Comparison of ENCODE assay signal across 14 mouse cellular contexts in the genomic region with DNA sequence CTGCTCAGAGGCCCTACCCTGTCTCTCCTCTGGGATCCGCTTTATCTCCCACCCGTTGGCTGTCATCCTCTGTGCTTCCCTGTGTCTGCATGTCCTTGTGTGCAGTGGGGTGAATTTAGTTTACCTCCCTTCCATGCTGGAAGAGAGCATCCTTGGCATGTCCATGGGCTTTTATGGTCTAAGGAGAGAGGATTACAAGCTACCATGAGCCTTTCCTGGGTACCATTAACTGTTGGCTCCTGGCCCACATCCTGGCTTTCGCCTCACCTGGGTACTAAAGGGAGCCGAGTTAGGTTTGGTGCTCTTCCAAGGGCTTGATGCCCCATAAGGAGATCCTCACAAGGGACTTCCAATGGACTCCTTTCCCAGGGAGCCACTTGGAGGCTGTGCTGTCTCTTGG. TPM values are rescaled to one million over a fixed set of nuclear protein-coding genes. Genes with fewer than 3 reads are reported as not detected.
A peak's percentile ranks its signal among the peaks of the same experiment; 100 is the strongest.
DNase-seq lines count a peak whose midpoint lies in the region; ATAC-seq and TF ChIP-seq lines count a peak whose summit lies in the region.
"Had no signal": no experiment of that assay in that cellular context is flagged by ENCODE, and none has a peak within 500 bp of the region (broad histone marks: within the 10 kb centered on the region; RNA-seq: fewer than 3 reads in every experiment).

No protein-coding gene starts in this region.

- H3K4me2 ChIP-seq in forebrain, embryonic 13.5 days: no peak overlapping the region
- H3K4me2 ChIP-seq in forebrain, postnatal 0 days (ENCODE audit: low read depth): no peak overlapping the region
- H3K4me2 ChIP-seq in hindbrain, embryonic 14.5 days (replicated peaks): peak overlapping the region; percentile 16; the same call in 1 of the 2 replicates
- H3K4me2 ChIP-seq in neural tube, embryonic 11.5 days (ENCODE audit: low read depth): peak overlapping the region; percentile 14; the same call in 1 of the 2 replicates
- H3K4me2 ChIP-seq in neural tube, embryonic 15.5 days: no peak overlapping the region
- H3K4me2 ChIP-seq: embryonic facial prominence, embryonic 15.5 days; liver, embryonic 15.5 days had no signal

- DNase-seq in forebrain, postnatal 0 days: no peak
- no peak for DNase-seq in hindbrain, embryonic 14.5 days (ENCODE audit: low spot score)
- DNase-seq in hindbrain, embryonic 10.5 days (ENCODE audit: low spot score): no peak
- DNase-seq in neural tube, embryonic 11.5 days (ENCODE audit: low spot score): no peak
- no peak for DNase-seq in urinary bladder, postnatal 14 days (ENCODE audit: low spot score)
- DNase-seq: adrenal gland, postnatal 25 days; gastrocnemius, postnatal 10 days; thymus, adult 18-20 months had no signal

- peaks cover 24% of the 10 kb centered on the region for H3K4me1 ChIP-seq in forebrain, embryonic 13.5 days
- H3K4me1 ChIP-seq in forebrain, postnatal 0 days (ENCODE audit: insufficient read depth): no peaks in the 10 kb centered on the region
- H3K4me1 ChIP-seq in hindbrain, embryonic 14.5 days (replicated peaks; ENCODE audit: control insufficient read depth, insufficient read depth, low read length): peaks cover 11% of the 10 kb centered on the region; the same call in 1 of the 2 replicates
- H3K4me1 ChIP-seq in hindbrain, embryonic 10.5 days (replicated peaks): peaks cover 13% of the 10 kb centered on the region
- H3K4me1 ChIP-seq in neural tube, embryonic 11.5 days (ENCODE audit: control insufficient read depth, insufficient read depth, low read length): no peaks in the 10 kb centered on the region
- H3K4me1 ChIP-seq in neural tube, embryonic 15.5 days: peaks cover 47% of the 10 kb centered on the region

- H3K9ac ChIP-seq in forebrain, embryonic 13.5 days: no peak overlapping the region
- H3K9ac ChIP-seq in forebrain, postnatal 0 days: no peak overlapping the region
- no peak overlapping the region for H3K9ac ChIP-seq in hindbrain, embryonic 14.5 days
- H3K9ac ChIP-seq in neural tube, embryonic 11.5 days (ENCODE audit: low read length): no peak overlapping the region
- no peak overlapping the region for H3K9ac ChIP-seq in neural tube, embryonic 15.5 days (replicated peaks)
- H3K9ac ChIP-seq: embryonic facial prominence, embryonic 15.5 days; liver, embryonic 15.5 days had no signal

- 88% methylated on average over 4 of the region's 4 CpGs for WGBS in forebrain, embryonic 13.5 days
- WGBS in forebrain, postnatal 0 days: 71% methylated on average over 4 of the region's 4 CpGs
- 90% methylated on average over 4 of the region's 4 CpGs for WGBS in hindbrain, embryonic 14.5 days
- WGBS in hindbrain, embryonic 10.5 days: 88% methylated on average over 4 of the region's 4 CpGs
- 89% methylated on average over 4 of the region's 4 CpGs for WGBS in neural tube, embryonic 11.5 days
- 80% methylated on average over 4 of the region's 4 CpGs for WGBS in neural tube, embryonic 15.5 days
- WGBS in macrophage (ENCODE audit: missing documents): 90% methylated on average over 4 of the region's 4 CpGs

- H3K9me3 ChIP-seq in forebrain, embryonic 13.5 days (replicated peaks): no peaks in the 10 kb centered on the region
- no peaks in the 10 kb centered on the region for H3K9me3 ChIP-seq in forebrain, postnatal 0 days (ENCODE audit: low read length)
- no peaks in the 10 kb centered on the region for H3K9me3 ChIP-seq in hindbrain, embryonic 14.5 days (ENCODE audit: control insufficient read depth, low read length)
- H3K9me3 ChIP-seq in hindbrain, embryonic 10.5 days: no peaks in the 10 kb centered on the region
- no peaks in the 10 kb centered on the region for H3K9me3 ChIP-seq in neural tube, embryonic 11.5 days (ENCODE audit: control insufficient read depth, low read length)
- H3K9me3 ChIP-seq in neural tube, embryonic 15.5 days (replicated peaks): no peaks in the 10 kb centered on the region
- H3K9me3 ChIP-seq: embryonic facial prominence, embryonic 15.5 days; liver, embryonic 15.5 days had no signal

- H3K79me2 ChIP-seq in macrophage (ENCODE audit: inconsistent target): peaks cover 99% of the 10 kb centered on the region

- no peak for TF ChIP-seq CTCF in forebrain, postnatal 0 days (IDR thresholded peaks at IDR 0.05; ENCODE audit: low read depth)

- ATAC-seq in forebrain, embryonic 13.5 days: no peak
- no peak for ATAC-seq in forebrain, postnatal 0 days
- ATAC-seq in hindbrain, embryonic 14.5 days (ENCODE audit: low FRiP score): no peak
- no peak for ATAC-seq in neural tube, embryonic 11.5 days (ENCODE audit: insufficient read depth, low FRiP score, low TSS enrichment)
- ATAC-seq in neural tube, embryonic 15.5 days (ENCODE audit: low FRiP score): no peak

- H3K27ac ChIP-seq in forebrain, embryonic 13.5 days: peak overlapping the region; percentile 19; the same call in 1 of the 2 replicates
- no peak overlapping the region for H3K27ac ChIP-seq in forebrain, postnatal 0 days (ENCODE audit: low read depth, low read length)
- no peak overlapping the region for H3K27ac ChIP-seq in hindbrain, embryonic 14.5 days
- no peak overlapping the region for H3K27ac ChIP-seq in hindbrain, embryonic 10.5 days
- H3K27ac ChIP-seq in neural tube, embryonic 11.5 days (ENCODE audit: low read depth, low read length): no peak overlapping the region
- H3K27ac ChIP-seq in neural tube, embryonic 15.5 days (replicated peaks): no peak overlapping the region
- peak overlapping the region; percentile 93 for H3K27ac ChIP-seq in macrophage
- H3K27ac ChIP-seq: liver, embryonic 15.5 days had no signal

- H3K4me3 ChIP-seq in forebrain, embryonic 13.5 days: no peak overlapping the region
- H3K4me3 ChIP-seq in forebrain, postnatal 0 days (ENCODE audit: low read depth, low read length): no peak overlapping the region
- no peak overlapping the region for H3K4me3 ChIP-seq in hindbrain, embryonic 14.5 days (replicated peaks; ENCODE audit: low read length)
- no peak overlapping the region for H3K4me3 ChIP-seq in hindbrain, embryonic 10.5 days
- H3K4me3 ChIP-seq in neural tube, embryonic 11.5 days (ENCODE audit: low read depth, low read length): no peak overlapping the region
- H3K4me3 ChIP-seq in neural tube, embryonic 15.5 days (replicated peaks): no peak overlapping the region
- peak overlapping the region; percentile 43 for H3K4me3 ChIP-seq in macrophage (ENCODE audit: inconsistent target)
- H3K4me3 ChIP-seq: embryonic facial prominence, embryonic 15.5 days; liver, embryonic 15.5 days; myocyte had no signal

- peaks cover 45% of the 10 kb centered on the region for H3K36me3 ChIP-seq in forebrain, embryonic 13.5 days (ENCODE audit: poor library complexity, severe bottlenecking)
- peaks cover 27% of the 10 kb centered on the region for H3K36me3 ChIP-seq in forebrain, postnatal 0 days (ENCODE audit: insufficient read depth)
- peaks cover 38% of the 10 kb centered on the region for H3K36me3 ChIP-seq in hindbrain, embryonic 14.5 days (replicated peaks; ENCODE audit: control insufficient read depth, insufficient read depth)
- H3K36me3 ChIP-seq in hindbrain, embryonic 10.5 days: peaks cover 47% of the 10 kb centered on the region
- H3K36me3 ChIP-seq in neural tube, embryonic 11.5 days (ENCODE audit: control insufficient read depth, insufficient read depth, low read length): peaks cover 3% of the 10 kb centered on the region
- H3K36me3 ChIP-seq in neural tube, embryonic 15.5 days: peaks cover 27% of the 10 kb centered on the region
- peaks cover 18% of the 10 kb centered on the region for H3K36me3 ChIP-seq in macrophage (ENCODE audit: inconsistent target)

- no peaks in the 10 kb centered on the region for H3K27me3 ChIP-seq in forebrain, embryonic 13.5 days
- H3K27me3 ChIP-seq in forebrain, postnatal 0 days (ENCODE audit: insufficient read depth, low read length): no peaks in the 10 kb centered on the region
- no peaks in the 10 kb centered on the region for H3K27me3 ChIP-seq in hindbrain, embryonic 14.5 days (ENCODE audit: control insufficient read depth, insufficient read depth, low read length)
- no peaks in the 10 kb centered on the region for H3K27me3 ChIP-seq in hindbrain, embryonic 10.5 days (ENCODE audit: insufficient read depth, poor library complexity, severe bottlenecking)
- no peaks in the 10 kb centered on the region for H3K27me3 ChIP-seq in neural tube, embryonic 11.5 days (ENCODE audit: control insufficient read depth, insufficient read depth, low read length)
- no peaks in the 10 kb centered on the region for H3K27me3 ChIP-seq in neural tube, embryonic 15.5 days (replicated peaks)
- H3K27me3 ChIP-seq: embryonic facial prominence, embryonic 15.5 days; liver, embryonic 15.5 days had no signal

RNA-seq across cellular contexts. Expression of a gene that starts 53.1 kb away (rescaled TPM):
- polyA plus RNA-seq in forebrain, embryonic 13.5 days (2015; fragmentation: Nextera tagmentation; extraction: Ambion mirVana): 58.5 and 61.8 TPM in 2 replicates
- total RNA-seq in forebrain, postnatal 0 days (2014; rRNA removed): 100 and 114 TPM in 2 replicates
- 50.3 and 59.5 TPM in 2 replicates for polyA plus RNA-seq in forebrain, postnatal 0 days (2015; fragmentation: Nextera tagmentation; extraction: Ambion mirVana)
- 78.0 and 83.0 TPM in 2 replicates for polyA plus RNA-seq in hindbrain, embryonic 14.5 days (2014; fragmentation: Nextera tagmentation; extraction: Ambion mirVana)
- polyA plus RNA-seq in hindbrain, embryonic 10.5 days (2016; fragmentation: Nextera tagmentation; extraction: Ambion mirVana): 50.5 and 55.4 TPM in 2 replicates
- polyA plus RNA-seq in neural tube, embryonic 11.5 days (2014; fragmentation: Nextera tagmentation; extraction: Ambion mirVana): 66.5 and 71.1 TPM in 2 replicates
- polyA plus RNA-seq in neural tube, embryonic 15.5 days (2015; fragmentation: Nextera tagmentation; extraction: Ambion mirVana): 54.4 and 62.3 TPM in 2 replicates
- total RNA-seq in macrophage (2018; cell fraction: chromatin; rRNA removed): 100 to 1,000 TPM in 22 of 26 experiments, 10 to 100 TPM in 4; 76.7 to 355 (median 199) TPM
- total RNA-seq in macrophage (2018; cell fraction: cytosol; rRNA removed): 10 to 100 TPM; 40.4 to 73.6 (median 56.5) TPM
- 100 to 1,000 TPM in 16 of 26 experiments, 10 to 100 TPM in 10; 58.9 to 339 (median 108) TPM for total RNA-seq in macrophage (2018; cell fraction: nucleus; rRNA removed)
- 45.4 to 121 TPM (median 50.2 TPM) in 3 replicates for polyA plus RNA-seq in macrophage (2018)

RNA-seq across cellular contexts. Expression of a gene that starts 59.6 kb away (rescaled TPM):
- 0.30 and 0.89 TPM in 2 replicates for polyA plus RNA-seq in forebrain, embryonic 13.5 days (2015; fragmentation: Nextera tagmentation; extraction: Ambion mirVana)
- total RNA-seq in forebrain, postnatal 0 days (2014; rRNA removed): not detected in 2 replicates
- polyA plus RNA-seq in forebrain, postnatal 0 days (2015; fragmentation: Nextera tagmentation; extraction: Ambion mirVana): 1.4 and 1.6 TPM in 2 replicates
- 0.42 and 0.64 TPM in 2 replicates for polyA plus RNA-seq in hindbrain, embryonic 14.5 days (2014; fragmentation: Nextera tagmentation; extraction: Ambion mirVana)
- 0.27 TPM in 1 of 2 replicates, not detected in the other for polyA plus RNA-seq in hindbrain, embryonic 10.5 days (2016; fragmentation: Nextera tagmentation; extraction: Ambion mirVana)
- not detected in 2 replicates for polyA plus RNA-seq in neural tube, embryonic 11.5 days (2014; fragmentation: Nextera tagmentation; extraction: Ambion mirVana)
- polyA plus RNA-seq in neural tube, embryonic 15.5 days (2015; fragmentation: Nextera tagmentation; extraction: Ambion mirVana): 0.61 and 0.67 TPM in 2 replicates
- 1 to 10 TPM in 7 of 26 experiments, not detected in 19; 1.1 to 3.8 (median 1.6) TPM for total RNA-seq in macrophage (2018; cell fraction: chromatin; rRNA removed)
- total RNA-seq in macrophage (2018; cell fraction: cytosol; rRNA removed): not detected
- 1 to 10 TPM in 7 of 26 experiments, not detected in 19; 1.1 to 2.4 (median 1.4) TPM for total RNA-seq in macrophage (2018; cell fraction: nucleus; rRNA removed)
- not detected in 3 replicates for polyA plus RNA-seq in macrophage (2018)
- total RNA-seq: adrenal gland, postnatal 25 days; gastrocnemius, postnatal 10 days had no signal
- polyA plus RNA-seq: embryonic facial prominence, embryonic 15.5 days; liver, embryonic 15.5 days; myocyte had no signal

Comparison
In these comparisons a context has a peak if more than half of its experiments do, and no peak if none do; other contexts are left out.
1. H3K27ac ChIP-seq: peak in forebrain, embryonic 13.5 days (single experiment) and macrophage (single experiment); none in forebrain, postnatal 0 days (single experiment), hindbrain, embryonic 14.5 days (single experiment), hindbrain, embryonic 10.5 days (single experiment), neural tube, embryonic 11.5 days (single experiment) and neural tube, embryonic 15.5 days (single experiment).
2. H3K4me2 ChIP-seq: peak in hindbrain, embryonic 14.5 days (single experiment) and neural tube, embryonic 11.5 days (single experiment); none in forebrain, embryonic 13.5 days (single experiment), forebrain, postnatal 0 days (single experiment) and neural tube, embryonic 15.5 days (single experiment).